Mouse (Mus musculus) hindbrain, embryonic 10.5 days (tissue): ENCODE data around the gene Clic6. TPM values are rescaled to one million over a fixed set of nuclear protein-coding genes. Genes with fewer than 3 reads are reported as not detected.

Experiments
- DNase-seq: peaks from one replicate; pipeline ENCODE4 v3.0.0-alpha.2; 2017; ENCODE audit warnings: low spot score
- H3K27ac ChIP-seq: fragments of 300-500 bp; sonication (generic); 2 replicates; pipeline ENCODE4 v1.5.1; 2016; ENCODE audit warnings: mild to moderate bottlenecking, moderate library complexity
- H3K27me3 ChIP-seq: fragments of 300-500 bp; sonication (generic); 2 replicates; pipeline ENCODE4 v1.6.1; 2016; ENCODE audit warnings: mild to moderate bottlenecking; ENCODE audit not compliant: poor library complexity, insufficient read depth, severe bottlenecking
- H3K36me3 ChIP-seq: fragments of 300-500 bp; sonication (generic); 2 replicates; pipeline ENCODE4 v1.6.1; 2016; ENCODE audit warnings: mild to moderate bottlenecking, moderate library complexity
- H3K4me1 ChIP-seq: fragments of 300-500 bp; sonication (generic); replicated peaks from 2 replicates; pipeline ENCODE4 v1.6.1; 2016; ENCODE audit warnings: mild to moderate bottlenecking
- H3K4me3 ChIP-seq: fragments of 300-500 bp; sonication (generic); 2 replicates; pipeline ENCODE4 v1.5.1; 2016; ENCODE audit warnings: mild to moderate bottlenecking, moderate library complexity
- H3K9me3 ChIP-seq: fragments of 300-500 bp; sonication (generic); 2 replicates; pipeline ENCODE4 v1.6.1; 2016; ENCODE audit warnings: mild to moderate bottlenecking, moderate library complexity
- WGBS: fragments of 180-500 bp; shearing (Covaris S2); methylation state at CpG from one replicate; pipeline ENCODE4 v1.1.7; 2016; 5-methylcytosine and 5-hydroxymethylcytosine counted together
- polyA plus RNA-seq: library from polyadenylated mRNA; unstranded; fragments of >200 nt; fragmentation: Nextera tagmentation; extraction: Ambion mirVana; gene quantifications from 2 replicates; pipeline ENCODE4 v1.2.1, GENCODE M21; 2016

The Clic6 gene
- polyA plus RNA-seq = 5.4 and 9.3 TPM in 2 replicates

DNA sequence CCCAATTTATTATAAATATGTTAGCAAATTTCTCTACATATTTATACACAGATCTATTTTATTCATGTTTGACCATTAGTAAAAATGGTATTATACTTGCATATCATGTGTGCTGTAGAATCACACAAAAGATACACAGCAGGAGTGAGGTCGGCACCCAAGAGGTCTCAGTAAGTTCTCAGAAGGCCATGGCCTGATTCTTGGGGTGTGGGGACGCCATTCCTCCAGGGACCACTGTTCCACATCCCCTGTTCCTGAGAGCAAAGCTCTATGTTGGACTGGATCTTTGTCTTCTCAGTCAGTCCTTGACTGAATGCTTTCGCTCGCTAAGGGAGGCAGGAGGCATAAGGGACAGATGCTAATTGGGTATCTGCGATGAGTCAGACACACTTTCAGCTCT, at the start of gene Clic6:
Gene Clic6 (plus strand): TSS at position 301 of the 400 bp plus-strand sequence.
- no peaks in the 10 kb centered on the region for H3K9me3 ChIP-seq
- H3K36me3 ChIP-seq = no peaks in the 10 kb centered on the region
- H3K4me3 ChIP-seq = no peak within 1 kb of the TSS
- no peak within 1 kb of the TSS for H3K27ac ChIP-seq
- peaks cover under 1% of the 10 kb centered on the region; the same call in 1 of the 2 replicates for H3K27me3 ChIP-seq
- 86% methylated on average over 5 of the region's 5 CpGs for WGBS
- H3K4me1 ChIP-seq = no peaks in the 10 kb centered on the region
- DNase-seq = no peak

GRCm38 (mm10) chr16:92439775-92440174, 45.8 kb upstream of the Clic6 start:
- WGBS = 80% methylated on average over 2 of the region's 2 CpGs
- H3K36me3 ChIP-seq = 0 out of 2 replicates have a peak, but pooled peaks cover 7% of the 10 kb centered on the region
- H3K4me3 ChIP-seq = no peak overlapping the region
- H3K27ac ChIP-seq = peak overlapping the region; percentile 70
- peaks cover 55% of the 10 kb centered on the region for H3K4me1 ChIP-seq
- H3K27me3 ChIP-seq = no peaks in the 10 kb centered on the region
- no peaks in the 10 kb centered on the region for H3K9me3 ChIP-seq
- no peak for DNase-seq

DNA sequence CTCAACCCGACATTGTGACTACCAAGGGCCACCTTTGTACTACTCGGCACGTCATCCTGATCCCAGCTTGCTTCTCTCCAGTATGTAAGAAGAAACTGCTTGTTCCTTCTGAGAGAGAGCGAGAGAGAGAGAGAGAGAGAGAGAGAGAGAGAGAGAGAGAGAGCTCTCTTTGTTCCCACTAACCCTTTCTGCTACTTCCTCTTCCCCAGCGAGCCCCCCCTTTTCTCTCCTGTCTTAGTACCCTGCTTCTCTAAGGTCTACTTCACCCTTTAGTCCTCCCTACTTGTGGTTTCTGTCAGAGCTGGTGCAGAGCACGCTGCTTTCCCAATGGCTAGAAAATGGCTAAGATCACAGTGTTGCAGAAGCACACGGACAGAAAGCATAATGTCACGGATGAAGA, 45.3 kb upstream of the Clic6 start:
- peak overlapping the region; percentile 70 for H3K27ac ChIP-seq
- H3K36me3 ChIP-seq = 0 out of 2 replicates have a peak, but pooled peaks cover 4% of the 10 kb centered on the region
- no peaks in the 10 kb centered on the region for H3K9me3 ChIP-seq
- no peak for DNase-seq
- no peak overlapping the region for H3K4me3 ChIP-seq
- no peaks in the 10 kb centered on the region for H3K27me3 ChIP-seq
- peaks cover 59% of the 10 kb centered on the region for H3K4me1 ChIP-seq
- WGBS = 73% methylated on average over 8 of the region's 8 CpGs

- H3K9me3 ChIP-seq = no peaks in the 10 kb centered on the region
- H3K27me3 ChIP-seq = no peaks in the 10 kb centered on the region
- H3K36me3 ChIP-seq = no peaks in the 10 kb centered on the region
- 70% methylated on average over 3 of the region's 3 CpGs for WGBS
- DNase-seq = no peak
- H3K4me3 ChIP-seq = no peak overlapping the region
- peaks cover 62% of the 10 kb centered on the region for H3K4me1 ChIP-seq
- peak overlapping the region; percentile 79 for H3K27ac ChIP-seq
These were observed 44.3 kb upstream of the Clic6 start for GRCm38 (mm10) chr16:92441203-92441602.

DNA sequence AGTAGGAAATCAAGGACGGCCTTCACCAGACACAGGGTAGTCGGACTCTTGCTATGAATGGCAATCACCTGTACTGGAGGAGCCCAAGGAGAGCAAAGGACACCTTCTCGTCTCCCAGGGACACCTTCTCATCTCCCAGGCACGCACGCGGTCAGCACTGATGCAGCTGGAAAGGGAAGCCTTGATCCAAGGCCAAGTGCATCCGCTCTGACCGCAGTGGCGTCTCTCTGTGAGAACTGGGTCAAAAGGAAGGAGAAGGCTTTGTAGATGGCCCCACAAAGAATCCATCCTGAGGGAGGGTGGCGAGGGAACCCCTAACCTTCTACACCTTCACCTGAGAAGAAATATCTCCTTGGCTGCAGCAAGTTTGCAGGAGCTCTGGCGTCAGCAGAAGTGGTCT, 43.4 kb upstream of the Clic6 start:
- WGBS = 90% methylated on average over 11 of the region's 11 CpGs
- Histone ChIP-seq H3K27ac (no peak overlapping the region), H3K9me3 (no peaks in the 10 kb centered on the region), H3K27me3 (no peaks in the 10 kb centered on the region), H3K36me3 (no peaks in the 10 kb centered on the region), H3K4me3 (no peak overlapping the region), H3K4me1 (peaks cover 62% of the 10 kb centered on the region)
- DNase-seq = no peak

- H3K27me3 ChIP-seq = no peaks in the 10 kb centered on the region
- no peaks in the 10 kb centered on the region for H3K36me3 ChIP-seq
- no peak overlapping the region for H3K4me3 ChIP-seq
- 94% methylated on average over 4 of the region's 4 CpGs for WGBS
- H3K27ac ChIP-seq = no peak overlapping the region
- peaks cover 60% of the 10 kb centered on the region for H3K4me1 ChIP-seq
- H3K9me3 ChIP-seq = no peaks in the 10 kb centered on the region
- no peak for DNase-seq
These were observed 42.6 kb upstream of the Clic6 start for GRCm38 (mm10) chr16:92442946-92443345.

DNA sequence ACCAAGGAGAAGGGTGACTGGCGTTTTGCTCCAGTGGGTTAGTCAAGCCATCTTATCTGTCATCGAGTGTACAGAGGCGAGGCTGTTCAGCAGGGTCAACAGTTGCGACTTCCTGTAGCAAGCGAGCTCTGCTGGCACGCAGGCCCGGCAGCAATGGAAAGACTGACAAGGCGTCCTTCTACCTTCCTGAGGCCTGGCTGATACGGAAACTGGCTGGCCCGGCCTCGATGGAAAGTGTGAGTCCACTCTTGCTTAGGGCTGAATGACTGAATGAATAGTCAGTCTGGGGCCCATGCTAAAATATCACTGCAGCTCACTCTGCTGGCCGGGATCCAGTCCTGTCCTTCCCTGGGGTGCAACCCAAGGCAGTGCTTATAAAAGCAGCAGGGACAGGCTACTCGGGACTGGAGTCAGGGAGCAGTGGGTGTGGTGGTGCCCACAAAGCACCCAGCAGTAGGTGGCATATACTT, 41.9 kb upstream of the Clic6 start:
- Histone ChIP-seq H3K4me3 (no peak overlapping the region), H3K27ac (0 out of 2 replicates have a peak overlapping the region, but pooled peaks have one; percentile 19), H3K9me3 (no peaks in the 10 kb centered on the region), H3K36me3 (0 out of 2 replicates have a peak, but pooled peaks cover under 1% of the 10 kb centered on the region), H3K4me1 (peaks cover 55% of the 10 kb centered on the region), H3K27me3 (no peaks in the 10 kb centered on the region)
- no peak for DNase-seq
- 67% methylated on average over 13 of the region's 13 CpGs for WGBS

DNA sequence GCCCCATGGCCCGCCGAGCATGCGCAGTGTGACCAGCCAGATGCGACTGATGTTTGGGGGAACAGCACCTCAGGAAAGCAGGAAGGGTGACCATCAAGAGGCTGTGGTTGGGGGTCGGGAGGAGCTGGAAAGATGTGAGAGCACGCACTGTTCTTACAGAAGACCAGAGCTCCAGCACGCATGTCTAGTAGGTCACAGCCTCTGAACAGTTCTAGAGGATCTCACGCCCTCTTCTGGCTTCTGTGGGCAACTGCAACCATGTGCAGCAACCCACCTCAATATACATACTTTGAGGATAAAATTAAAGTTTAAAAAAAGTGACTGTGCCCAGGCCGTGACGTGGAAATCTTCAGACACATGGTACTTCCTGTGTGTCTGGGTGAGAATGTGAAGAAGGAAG, 40.2 kb upstream of the Clic6 start:
- Histone ChIP-seq H3K4me1 (peaks cover 47% of the 10 kb centered on the region), H3K27ac (peak overlapping the region; percentile 56; the same call in 1 of the 2 replicates), H3K4me3 (no peak overlapping the region), H3K9me3 (no peaks in the 10 kb centered on the region), H3K36me3 (peaks cover 10% of the 10 kb centered on the region), H3K27me3 (no peaks in the 10 kb centered on the region)
- 63% methylated on average over 10 of the region's 10 CpGs for WGBS
- peak; percentile 42 for DNase-seq

DNA sequence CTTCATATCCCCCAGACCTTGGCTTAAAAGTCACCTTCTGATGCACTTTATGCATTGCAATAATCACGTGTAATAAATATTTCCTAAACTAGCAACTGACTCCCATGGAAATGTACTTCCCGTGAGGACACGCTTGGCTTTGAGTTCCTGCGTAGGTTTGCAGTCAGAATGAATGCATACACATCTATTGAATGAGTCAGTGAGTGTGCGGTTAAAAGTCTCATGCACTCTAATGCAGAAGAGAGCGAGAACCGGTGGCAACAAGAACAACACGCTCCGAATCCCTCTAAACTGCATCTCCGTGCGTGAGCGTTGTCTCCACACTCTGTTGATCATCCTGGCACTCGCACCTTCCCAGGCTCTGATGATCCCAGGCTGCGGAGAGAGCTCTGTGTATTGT, 36.5 kb upstream of the Clic6 start:
- Histone ChIP-seq H3K4me3 (no peak overlapping the region), H3K4me1 (peaks cover 35% of the 10 kb centered on the region), H3K9me3 (no peaks in the 10 kb centered on the region), H3K27ac (no peak overlapping the region), H3K36me3 (peaks cover 23% of the 10 kb centered on the region), H3K27me3 (no peaks in the 10 kb centered on the region)
- WGBS = 95% methylated on average over 14 of the region's 14 CpGs
- DNase-seq = no peak

- DNase-seq = no peak
- WGBS = 87% methylated on average over 8 of the region's 8 CpGs
- H3K4me1 ChIP-seq = peaks cover 23% of the 10 kb centered on the region
- peak overlapping the region; percentile 57 for H3K27ac ChIP-seq
- H3K36me3 ChIP-seq = peaks cover 26% of the 10 kb centered on the region
- no peaks in the 10 kb centered on the region for H3K9me3 ChIP-seq
- no peak overlapping the region for H3K4me3 ChIP-seq
- no peaks in the 10 kb centered on the region for H3K27me3 ChIP-seq
These were observed 35.2 kb upstream of the Clic6 start for GRCm38 (mm10) chr16:92450331-92450730.

DNA sequence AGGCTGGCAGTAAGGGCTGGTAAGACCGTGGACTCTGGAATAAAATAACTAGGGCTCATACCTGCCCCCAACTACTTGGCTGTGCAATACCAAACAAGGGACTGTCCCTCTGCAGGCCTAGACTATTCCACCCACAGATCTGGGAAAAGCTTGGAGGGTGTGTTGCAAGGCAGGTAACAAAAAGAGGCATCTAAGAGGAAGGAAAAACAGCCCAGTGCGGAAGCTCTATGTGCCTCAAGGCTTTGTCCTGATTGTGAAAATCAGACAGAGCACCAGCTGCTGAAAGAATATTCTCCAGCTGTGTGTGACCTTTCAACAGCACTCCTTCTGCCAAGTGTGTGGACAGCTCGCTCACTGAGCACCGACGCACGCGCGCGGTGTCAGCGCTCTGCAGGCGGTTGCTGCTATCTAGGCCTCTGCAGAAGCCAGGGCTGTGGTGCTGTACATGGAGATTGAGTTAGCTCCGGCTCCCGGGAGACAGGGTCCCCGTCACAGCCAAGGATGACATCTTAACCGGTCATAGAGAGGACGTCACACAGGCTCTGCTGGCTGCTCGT, 33.9 kb upstream of the Clic6 start:
- no peak overlapping the region for H3K4me3 ChIP-seq
- no peaks in the 10 kb centered on the region for H3K27me3 ChIP-seq
- 91% methylated on average over 17 of the region's 17 CpGs for WGBS

GRCm38 (mm10) chr16:92452609-92453008, 32.9 kb upstream of the Clic6 start:
- Histone ChIP-seq H3K36me3 (peaks cover 26% of the 10 kb centered on the region), H3K9me3 (no peaks in the 10 kb centered on the region), H3K4me1 (peaks cover 22% of the 10 kb centered on the region), H3K27me3 (no peaks in the 10 kb centered on the region), H3K4me3 (no peak overlapping the region), H3K27ac (no peak overlapping the region)
- no peak for DNase-seq
- 58% methylated on average over 8 of the region's 8 CpGs for WGBS

More for the DNA sequence above, 33.9 kb upstream of the Clic6 start:
- Histone ChIP-seq H3K4me1 (peaks cover 22% of the 10 kb centered on the region), H3K36me3 (peaks cover 26% of the 10 kb centered on the region), H3K27ac (no peak overlapping the region), H3K9me3 (no peaks in the 10 kb centered on the region)
- DNase-seq = no peak

- no peak for DNase-seq
- Histone ChIP-seq H3K9me3 (no peaks in the 10 kb centered on the region), H3K36me3 (peaks cover 22% of the 10 kb centered on the region), H3K4me1 (peaks cover 22% of the 10 kb centered on the region), H3K27ac (no peak overlapping the region), H3K27me3 (no peaks in the 10 kb centered on the region), H3K4me3 (no peak overlapping the region)
- 88% methylated on average over 7 of the region's 7 CpGs for WGBS
These were observed 31.5 kb upstream of the Clic6 start for GRCm38 (mm10) chr16:92454002-92454401.
